Mouse (Mus musculus) fat pad, adult 2 months (tissue): Measurements from ENCODE around the gene Taf5l.

Experiments used
- DNase-seq: peaks from one replicate; pipeline ENCODE4 v3.0.0-alpha.2; 2011; ENCODE audit warnings: low read depth, low spot score; ENCODE audit errors: extremely low read depth

Gene Taf5l

GRCm38 (mm10) chr8:123966896-123967295 is 54.3 kb downstream of the Taf5l start:
- DNase-seq, result no peak

DNA sequence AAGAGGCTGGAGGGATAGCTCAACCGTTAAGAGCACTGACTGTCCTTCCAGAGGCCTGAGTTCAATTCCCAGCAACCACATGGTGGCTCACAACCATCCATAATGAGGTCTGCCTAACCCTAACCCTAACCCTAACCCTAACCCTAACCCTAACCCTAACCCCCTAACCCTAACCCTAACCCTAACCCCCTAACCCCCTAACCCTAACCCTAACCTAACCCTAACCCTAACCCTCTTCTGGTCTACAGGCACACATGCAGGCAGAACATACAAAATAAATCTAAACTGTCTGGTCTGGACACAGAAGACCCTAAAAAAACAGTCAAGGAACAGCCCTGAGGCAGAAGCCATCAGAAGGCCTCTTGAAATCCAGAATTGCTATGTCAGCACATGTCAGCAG is 59.8 kb downstream of the Taf5l start:
- DNase-seq, result no peak

- DNase-seq, result peak; percentile 64
These were observed 60.6 kb downstream of the Taf5l start for GRCm38 (mm10) chr8:123960556-123960955.

GRCm38 (mm10) chr8:123960056-123960455 is 61.1 kb downstream of the Taf5l start:
- DNase-seq, result no peak

DNA sequence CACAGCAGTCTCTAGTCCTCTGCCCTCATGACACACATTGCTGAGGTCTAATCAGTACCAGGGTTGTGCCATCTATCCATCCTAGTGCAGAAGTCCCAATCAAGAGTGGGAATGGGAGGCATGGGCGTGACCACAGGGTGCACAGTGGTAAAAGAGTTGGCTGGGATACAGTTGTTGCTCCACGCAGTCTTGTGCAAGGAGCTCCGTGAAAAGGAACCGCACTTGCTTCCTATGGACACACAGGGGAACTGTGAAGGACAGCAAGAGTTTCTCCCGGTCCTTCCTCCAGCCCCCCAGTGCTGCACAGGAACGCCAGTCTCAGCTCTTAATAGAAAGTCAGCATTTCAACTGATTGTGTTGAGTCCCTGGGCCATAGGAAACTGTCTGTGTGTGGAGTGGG is 61.7 kb downstream of the Taf5l start:
- DNase-seq, result no peak

GRCm38 (mm10) chr8:123958130-123958529 is 63.1 kb downstream of the Taf5l start:
- DNase-seq, result no peak

- DNase-seq, result no peak
These were observed 67.0 kb downstream of the Taf5l start for GRCm38 (mm10) chr8:123954246-123954645.

- no peak for DNase-seq
These were observed 67.5 kb downstream of the Taf5l start for GRCm38 (mm10) chr8:123953686-123954085.

DNA sequence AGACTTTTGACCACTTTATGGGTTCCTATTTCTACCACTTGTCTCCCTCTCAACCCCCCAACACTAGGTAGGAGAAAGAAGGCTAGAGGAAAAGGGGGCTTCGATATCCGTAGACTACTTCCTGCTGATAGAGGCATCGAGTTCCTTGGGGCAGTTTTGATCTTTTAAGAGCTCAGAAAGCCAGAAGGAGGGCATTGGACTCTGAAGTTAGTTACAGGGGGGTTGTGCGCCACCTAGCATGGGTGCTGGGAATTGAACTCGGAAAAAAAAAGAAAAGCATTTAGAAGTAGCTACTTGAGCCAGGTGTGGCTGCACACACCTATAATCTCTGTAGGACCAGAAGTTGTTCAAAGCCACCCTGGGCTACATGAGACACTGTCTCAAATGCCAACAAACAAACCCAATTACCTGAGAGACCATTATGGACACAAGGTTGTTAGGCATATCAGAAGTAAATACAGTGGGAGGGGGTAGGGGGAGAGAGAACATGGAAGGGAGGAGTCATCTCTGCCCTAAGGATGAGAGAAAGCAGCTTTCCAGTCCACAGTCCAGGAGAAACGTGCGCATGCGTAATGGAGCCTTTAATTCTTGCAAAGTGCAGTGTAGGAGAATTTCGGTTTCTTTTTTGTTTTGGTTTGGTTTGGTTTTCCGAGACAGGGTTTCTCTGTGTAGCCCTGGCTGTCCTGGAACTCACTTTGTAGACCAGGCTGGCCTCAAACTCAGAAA is 71.0 kb downstream of the Taf5l start:
- no peak for DNase-seq

GRCm38 (mm10) chr8:123949686-123949986 is 71.6 kb downstream of the Taf5l start:
- no peak for DNase-seq

DNA sequence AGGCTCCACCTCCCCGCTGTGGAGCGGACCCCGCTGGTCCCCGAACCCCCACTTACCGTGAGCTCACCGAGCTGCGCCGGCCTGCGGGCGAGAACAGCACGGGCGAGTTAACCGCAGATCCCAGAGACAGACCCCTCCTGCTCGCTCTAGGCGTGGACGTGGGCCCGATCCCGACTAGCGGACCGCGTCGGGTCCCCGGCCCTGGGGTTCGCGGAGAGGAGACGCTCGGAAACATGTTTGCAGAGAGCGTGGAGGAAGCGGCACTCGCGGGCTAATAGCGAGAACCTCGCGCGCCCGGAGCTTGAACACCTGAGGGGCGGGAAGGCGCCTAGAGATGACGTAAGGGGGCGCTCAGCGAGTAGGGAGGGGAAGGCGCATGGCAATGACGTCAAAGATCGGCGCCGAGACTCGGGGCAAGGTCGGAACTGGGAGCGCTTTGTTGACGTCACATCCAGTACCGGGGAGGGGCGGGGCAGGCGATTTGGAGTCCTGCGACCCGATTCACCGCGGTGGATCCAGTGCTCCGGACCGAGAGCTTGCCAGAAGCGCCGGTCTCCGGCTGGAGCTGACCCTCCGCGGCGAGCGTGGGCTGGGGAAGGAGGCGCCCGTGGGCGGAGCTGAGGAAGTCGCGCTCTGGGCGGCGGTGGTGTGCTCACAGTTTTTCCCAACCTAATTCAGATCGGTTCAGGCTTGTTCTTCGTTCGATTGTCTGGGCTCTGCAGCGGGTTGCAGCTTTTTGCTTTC is 72.1 kb downstream of the Taf5l start, which contains the start of gene Nup133:
Gene Nup133, minus strand, starts transcription at position 324 of the 744 bp plus-strand sequence.
- DNase-seq, result peak; percentile 67
